Mouse (Mus musculus): ENCODE measurements around the gene Srcin1. TPM values are rescaled to one million over a fixed set of nuclear protein-coding genes. Genes with fewer than 3 reads are reported as not detected.

Srcin1 gene
- total RNA-seq (2023): under 1 TPM in 1 of 2 experiments, not detected in 1; 0.07 TPM

DNA sequence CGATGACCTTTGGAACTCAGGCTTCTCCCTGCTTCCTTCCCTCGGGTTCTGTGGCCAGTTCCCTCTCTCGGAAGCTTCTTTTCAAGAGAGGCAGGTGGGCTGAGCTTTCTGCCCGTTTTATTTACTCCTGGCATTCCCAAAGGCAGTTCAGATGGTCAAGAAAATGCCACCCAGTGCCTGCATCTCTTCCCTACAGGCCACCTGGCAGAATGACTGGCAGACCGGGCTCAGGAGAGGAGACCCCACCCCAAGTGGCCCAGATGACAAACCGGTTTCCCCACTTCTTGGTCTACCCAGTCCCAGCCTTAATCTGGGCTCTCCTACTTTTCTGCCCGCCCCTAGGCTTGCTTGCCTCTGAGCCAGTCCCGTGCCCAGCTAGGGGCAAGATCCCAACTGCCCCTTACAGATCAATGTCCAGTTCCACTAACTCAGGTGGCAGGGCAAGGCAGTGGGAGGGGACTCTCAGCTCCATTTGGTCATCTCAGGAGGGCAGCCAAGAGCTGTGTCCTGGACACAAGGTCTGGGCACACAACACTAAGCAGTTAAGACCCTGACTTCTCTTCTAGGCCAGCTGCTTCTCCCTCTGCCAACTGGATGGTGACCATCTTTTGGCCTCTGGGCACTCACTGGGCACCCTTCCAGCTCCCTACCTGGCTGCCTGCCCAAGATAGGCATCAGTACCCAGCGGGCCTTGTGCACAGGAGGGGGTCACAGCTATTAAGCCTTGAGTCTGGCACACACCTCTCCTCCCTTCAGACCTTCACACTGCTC, at the start of gene Srcin1:
Srcin1 (minus strand) TSS at position 51 of the 771 bp plus-strand sequence.

DNA sequence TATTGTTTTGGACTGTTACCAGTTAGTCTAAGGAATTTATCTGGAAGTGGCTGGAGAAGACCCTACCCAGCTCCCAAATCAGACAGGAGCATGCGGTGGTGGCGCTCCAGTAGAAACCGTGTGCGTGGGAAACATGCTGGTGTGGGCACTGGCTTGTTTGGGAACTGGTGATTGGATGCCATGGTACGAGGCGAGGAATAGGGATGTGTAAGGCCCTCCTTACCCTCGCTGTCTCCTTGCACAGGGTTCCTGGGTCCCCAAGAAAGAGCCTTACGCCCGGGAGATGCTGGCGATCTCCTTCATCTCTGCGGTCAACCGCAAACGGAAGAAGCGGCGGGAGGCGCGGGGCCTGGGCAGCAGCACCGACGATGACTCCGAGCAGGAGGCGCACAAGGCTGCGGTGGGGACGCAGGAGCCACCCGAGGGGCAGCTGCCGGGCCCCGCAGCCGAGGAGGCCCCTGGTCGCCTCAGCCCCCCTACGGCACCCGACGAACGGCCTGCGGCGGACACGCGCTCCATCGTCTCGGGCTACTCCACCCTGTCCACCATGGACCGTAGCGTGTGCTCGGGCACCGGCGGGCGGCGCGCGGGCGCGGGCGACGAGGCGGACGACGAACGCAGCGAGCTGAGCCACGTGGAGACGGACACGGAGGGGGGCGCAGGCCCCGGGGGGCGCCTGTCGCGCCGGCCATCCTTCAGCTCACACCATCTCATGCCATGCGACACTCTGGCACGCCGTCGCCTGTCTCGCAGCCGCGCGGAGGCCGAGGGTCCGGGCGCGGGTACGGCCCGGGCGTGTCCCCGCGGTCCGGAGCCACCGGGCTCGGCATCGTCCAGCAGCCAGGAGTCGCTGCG, 75.9 kb downstream of the Srcin1 start, which contains the start of gene 4933428G20Rik:
4933428G20Rik (minus strand) TSS at position 476 of the 855 bp plus-strand sequence.

Other genes starting within 250 kb of the Srcin1 start
- gene Gpr179, start 224.1 kb downstream of the Srcin1 start, total RNA-seq (2023): not detected
- 1 to 10 TPM; 7.1 to 8.2 TPM for gene Socs7, start 213.6 kb downstream of the Srcin1 start, total RNA-seq (2023)
- gene Arhgap23, start 160.7 kb downstream of the Srcin1 start, total RNA-seq (2023): 10 to 100 TPM; 39.5 to 40.3 TPM
- gene 4933428G20Rik, start 75.8 kb downstream of the Srcin1 start, total RNA-seq (2023): not detected
- gene Epop, start 53.5 kb upstream of the Srcin1 start, total RNA-seq (2023): 1 to 10 TPM in 1 of 2 experiments, under 1 TPM in 1; 0.28 to 1.0 TPM
- 1 to 10 TPM; 5.3 to 8.8 TPM for gene Mllt6, start 87.2 kb upstream of the Srcin1 start, total RNA-seq (2023)
- gene Cisd3, start 109.6 kb upstream of the Srcin1 start, total RNA-seq (2023): 10 to 100 TPM in 1 of 2 experiments, 1 to 10 TPM in 1; 7.1 to 10.4 TPM
- 1 to 10 TPM; 1.4 to 1.9 TPM for gene Pcgf2, start 124.3 kb upstream of the Srcin1 start, total RNA-seq (2023)
- 100 to 1,000 TPM; 121 to 137 TPM for gene Psmb3, start 127.2 kb upstream of the Srcin1 start, total RNA-seq (2023)
- gene Pip4k2b, start 168.5 kb upstream of the Srcin1 start, total RNA-seq (2023): 10 to 100 TPM; 27.4 to 29.4 TPM
- 10 to 100 TPM; 28.3 to 34.7 TPM for gene Cwc25, start 190.4 kb upstream of the Srcin1 start, total RNA-seq (2023)
- not detected for gene 1700001P01Rik, start 199.7 kb upstream of the Srcin1 start, total RNA-seq (2023)
- 100 to 1,000 TPM; 609 to 647 TPM for gene Rpl23, start 206.3 kb upstream of the Srcin1 start, total RNA-seq (2023)
- gene Lasp1, start 222.8 kb upstream of the Srcin1 start, total RNA-seq (2023): 100 to 1,000 TPM; 326 to 330 TPM

Measured in neutrophil, adult 83 days (primary cell).